Mouse (Mus musculus): ENCODE data around the gene Gm43302.
"Not testable (repeated sequence)": the region's sequence is repeated elsewhere in the genome, so short reads cannot be mapped to it uniquely, and the experiment has no call there.

DNA sequence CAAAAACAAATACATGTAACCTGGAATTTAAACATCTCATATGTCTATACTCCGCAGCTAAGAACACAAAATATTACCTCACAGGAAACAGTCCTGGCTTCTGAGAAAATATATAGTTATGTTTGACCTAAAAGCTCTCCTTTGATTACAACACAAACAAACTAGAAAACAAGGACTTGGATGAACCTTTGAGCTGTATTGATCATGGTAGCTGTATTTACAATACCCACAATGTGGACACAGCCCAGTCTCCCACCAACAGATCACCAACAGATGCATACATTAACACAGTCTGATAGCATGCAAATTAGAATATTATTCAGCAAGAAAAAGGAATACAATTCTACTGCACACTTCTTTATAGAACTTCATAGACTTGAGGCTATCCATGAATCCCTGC lies 55.1 kb downstream of the Gm43302 start:
- TF ChIP-seq CTCF (IDR thresholded peaks at IDR 0.05; ENCODE audit: extremely low read depth, insufficient read length, insufficient replicate concordance, low read depth, low read length); POLR2A (IDR thresholded peaks at IDR 0.05; ENCODE audit: low read depth, low read length): not testable (repeated sequence)

Data from small intestine, adult 2 months (tissue).